Mouse (Mus musculus) heart, postnatal 0 days (tissue): ENCODE data around the gene Mogat1.

Source experiments
- CTCF ChIP-seq: IDR thresholded peaks from 2 replicates; pipeline ENCODE4 v1.5.1; 2016; ENCODE audit warnings: antibody characterized with exemption, control low read depth, low read depth
- EP300 ChIP-seq: IDR thresholded peaks from 2 replicates; pipeline ENCODE4 v1.6.1; 2016; ENCODE audit warnings: antibody characterized with exemption, low read depth

GRCm38 (mm10) chr1:78585080-78585479, 74.3 kb downstream of the Mogat1 start:
- TF ChIP-seq EP300, result no peak
- TF ChIP-seq CTCF, result no peak
